38 mouse cellular contexts compared by ENCODE assay signal in genomic region chr5:30493723-30494122, GRCm38 (mm10). TPM values are rescaled to one million over a fixed set of nuclear protein-coding genes. Genes with fewer than 3 reads are reported as not detected.
"Had no signal": no experiment of that assay in that cellular context is flagged by ENCODE, and none has a peak within 500 bp of the region (broad histone marks: within the 10 kb centered on the region; RNA-seq: fewer than 3 reads in every experiment).

No protein-coding gene starts in this region.

- H3K27me3 ChIP-seq: heart, embryonic 13.5 days; heart, embryonic 15.5 days; hindbrain, embryonic 13.5 days; hindbrain, embryonic 15.5 days; kidney, embryonic 15.5 days; limb, embryonic 12.5 days had no signal

- H3K4me1 ChIP-seq: hindbrain, embryonic 13.5 days; hindbrain, embryonic 15.5 days; kidney, embryonic 15.5 days; liver, embryonic 13.5 days; liver, embryonic 15.5 days had no signal

- ATAC-seq: hindbrain, postnatal 0 days; intestine, embryonic 16.5 days had no signal

- H3K27ac ChIP-seq: heart, embryonic 13.5 days; heart, embryonic 15.5 days; hindbrain, embryonic 13.5 days; hindbrain, embryonic 15.5 days; hindbrain, postnatal 0 days; kidney, embryonic 15.5 days; kidney, postnatal 0 days; limb, embryonic 12.5 days; liver, embryonic 13.5 days; liver, embryonic 15.5 days had no signal

- H3K4me2 ChIP-seq: heart, embryonic 11.5 days; heart, embryonic 13.5 days; heart, embryonic 15.5 days; hindbrain, embryonic 13.5 days; hindbrain, embryonic 15.5 days; kidney, embryonic 15.5 days; limb, embryonic 12.5 days; liver, embryonic 11.5 days; liver, embryonic 13.5 days; liver, embryonic 15.5 days had no signal

- H3K4me3 ChIP-seq: heart, embryonic 13.5 days; heart, embryonic 15.5 days; hindbrain, embryonic 13.5 days; hindbrain, embryonic 15.5 days; kidney, embryonic 15.5 days; limb, embryonic 12.5 days; liver, embryonic 13.5 days; liver, embryonic 15.5 days had no signal

- DNase-seq: gastrocnemius, postnatal 14 days; gastrocnemius, postnatal 36 days; heart, adult 11 months; kidney, postnatal 14 days; layer of hippocampus, adult 9-11 months; layer of hippocampus, postnatal 36 days; left cerebral cortex, postnatal 4 days; liver; liver, embryonic 13.5 days had no signal

- H3K9me3 ChIP-seq: heart, embryonic 13.5 days; heart, embryonic 15.5 days; hindbrain, embryonic 13.5 days; hindbrain, embryonic 15.5 days; kidney, embryonic 15.5 days; limb, embryonic 12.5 days; liver, embryonic 13.5 days; liver, embryonic 15.5 days had no signal

- H3K36me3 ChIP-seq: heart, embryonic 13.5 days; heart, embryonic 15.5 days; hindbrain, embryonic 13.5 days; hindbrain, embryonic 15.5 days; kidney, embryonic 15.5 days; limb, embryonic 12.5 days; liver, embryonic 13.5 days; liver, embryonic 15.5 days had no signal

- H3K9ac ChIP-seq: heart, embryonic 13.5 days; heart, embryonic 15.5 days; hindbrain, embryonic 13.5 days; hindbrain, embryonic 15.5 days; kidney, embryonic 15.5 days; limb, embryonic 12.5 days; liver, embryonic 13.5 days; liver, embryonic 15.5 days had no signal

RNA-seq across cellular contexts. Expression of gene 1700001C02Rik, which starts 27.9 kb away (rescaled TPM):
- total RNA-seq: gastrocnemius, adult 8-10 months; gastrocnemius, postnatal 14 days; gastrocnemius, postnatal 36 days; heart, adult 8-10 months; heart, postnatal 14 days; hematopoietic stem cell, adult 5-6 weeks; hindbrain, postnatal 0 days; layer of hippocampus, adult 18-20 months; layer of hippocampus, postnatal 36 days; left cerebral cortex, adult 18-20 months; left cerebral cortex, postnatal 10 days; left cerebral cortex, postnatal 25 days; left cerebral cortex, postnatal 4 days had no signal
- polyA plus RNA-seq: frontal cortex, adult 2 months; heart, embryonic 11.5 days; heart, embryonic 13.5 days; heart, embryonic 15.5 days; intestine, embryonic 14.5 days; intestine, embryonic 16.5 days; kidney, adult 2 months; kidney, embryonic 15.5 days; kidney, postnatal 0 days; large intestine, adult 2 months; limb, embryonic 12.5 days; limb, embryonic 14.5 days; liver, embryonic 11.5 days; liver, embryonic 13.5 days; liver, embryonic 15.5 days had no signal

RNA-seq across cellular contexts. Expression of gene Otof, which starts 32.0 kb away (rescaled TPM):
- total RNA-seq: heart, postnatal 14 days; hematopoietic stem cell, adult 5-6 weeks had no signal
- polyA plus RNA-seq: liver, embryonic 15.5 days had no signal

RNA-seq across cellular contexts. Expression of gene Cib4, which starts 51.9 kb away (rescaled TPM):
- total RNA-seq: gastrocnemius, adult 8-10 months; gastrocnemius, postnatal 14 days; gastrocnemius, postnatal 36 days; heart, adult 8-10 months; heart, postnatal 14 days; hematopoietic stem cell, adult 5-6 weeks; hindbrain, postnatal 0 days; layer of hippocampus, adult 18-20 months; layer of hippocampus, adult 8-10 months; layer of hippocampus, postnatal 14 days; layer of hippocampus, postnatal 36 days; left cerebral cortex, adult 18-20 months; left cerebral cortex, adult 8-10 months; left cerebral cortex, postnatal 10 days; left cerebral cortex, postnatal 25 days; left cerebral cortex, postnatal 4 days had no signal
- polyA plus RNA-seq: frontal cortex, adult 2 months; heart, embryonic 11.5 days; heart, embryonic 13.5 days; heart, embryonic 15.5 days; hindbrain, embryonic 11.5 days; hindbrain, embryonic 13.5 days; hindbrain, embryonic 15.5 days; hindbrain, postnatal 0 days; intestine, embryonic 14.5 days; intestine, embryonic 16.5 days; kidney, adult 2 months; kidney, embryonic 15.5 days; kidney, postnatal 0 days; large intestine, adult 2 months; limb, embryonic 12.5 days; liver, embryonic 11.5 days; liver, embryonic 13.5 days; liver, embryonic 15.5 days had no signal
